Mouse (Mus musculus): ENCODE measurements around the gene Axin2. TPM values are rescaled to one million over a fixed set of nuclear protein-coding genes. Genes with fewer than 3 reads are reported as not detected.
"Not testable (repeated sequence)": the region's sequence is repeated elsewhere in the genome, so short reads cannot be mapped to it uniquely, and the experiment has no call there.

Gene Axin2
- polyA plus RNA-seq (2015; fragmentation: Nextera tagmentation; extraction: Ambion mirVana), result 1.6 TPM in 2 replicates

DNA sequence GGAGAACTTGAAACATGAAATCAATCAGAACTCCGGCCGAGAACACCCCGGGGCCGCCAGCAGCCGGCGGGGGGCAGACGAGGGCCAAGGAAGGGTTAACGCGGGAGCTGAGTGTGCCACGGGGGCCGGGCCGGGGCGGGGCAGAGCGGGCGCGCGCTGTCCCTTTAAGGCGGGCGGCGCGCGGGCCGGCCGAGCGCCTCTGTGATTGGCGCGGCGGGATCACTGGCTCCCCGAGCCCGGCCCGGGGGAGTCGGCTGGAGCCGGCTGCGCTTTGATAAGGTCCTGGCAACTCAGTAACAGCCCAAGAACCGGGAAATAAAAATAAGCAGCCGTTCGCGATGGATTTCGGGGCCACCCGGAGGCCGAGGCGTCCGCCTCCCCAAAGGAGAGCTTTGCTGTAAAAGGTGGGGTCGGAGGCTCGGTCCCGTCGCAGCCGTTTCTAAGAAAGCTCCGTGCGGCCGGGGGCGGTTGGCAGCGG is at the start of gene Axin2:
Gene Axin2, plus strand, starts transcription at position 192 of the 478 bp plus-strand sequence.
- H3K4me1 ChIP-seq (ENCODE audit: control insufficient read depth, insufficient read depth, low read length), result peaks cover 25% of the 10 kb centered on the region
- H3K9ac ChIP-seq (ENCODE audit: low read length), result peak within 1 kb of the TSS; percentile 91
- peak; percentile 94 for ATAC-seq (replicated peaks; ENCODE audit: extremely low read depth, insufficient read depth, low FRiP score)
- H3K27ac ChIP-seq (ENCODE audit: low read length), result peak within 1 kb of the TSS; percentile 99
- H3K36me3 ChIP-seq (ENCODE audit: control insufficient read depth, insufficient read depth), result no peaks in the 10 kb centered on the region
- H3K27me3 ChIP-seq (ENCODE audit: control insufficient read depth, insufficient read depth, low read length), result peaks cover 17% of the 10 kb centered on the region
- H3K9me3 ChIP-seq (replicated peaks; ENCODE audit: control insufficient read depth, low read length), result 0 out of 2 replicates have a peak, but pooled peaks cover 3% of the 10 kb centered on the region
- WGBS, result under 1% methylated on average over 53 of the region's 53 CpGs
- peak within 1 kb of the TSS; percentile 93 for H3K4me3 ChIP-seq (ENCODE audit: low read length)
- peak within 1 kb of the TSS; percentile 97 for H3K4me2 ChIP-seq (ENCODE audit: low read depth, low read length)

DNA sequence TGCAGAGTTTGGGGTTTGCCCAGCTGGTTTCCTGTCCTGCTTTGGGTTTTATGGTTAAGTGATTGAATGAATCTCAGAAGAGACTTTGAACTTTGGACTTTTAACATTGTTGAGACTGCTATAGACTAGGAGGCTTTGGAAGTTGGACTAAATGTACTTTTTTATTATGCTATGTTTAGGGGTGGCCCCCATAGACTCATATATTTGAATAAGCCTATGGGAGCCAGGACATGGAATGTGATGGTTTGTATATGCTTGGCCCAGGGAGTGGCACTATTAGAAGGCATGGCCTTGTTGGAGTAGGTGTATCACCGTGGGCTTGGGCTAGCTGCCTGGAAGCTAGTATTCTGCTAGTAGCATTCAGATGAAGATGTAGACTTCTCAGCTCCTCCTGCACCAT is 48.9 kb upstream of the Axin2 start:
- H3K27ac ChIP-seq (ENCODE audit: low read length); H3K4me2 ChIP-seq (ENCODE audit: low read depth, low read length); H3K9ac ChIP-seq (ENCODE audit: low read length); H3K27me3 ChIP-seq (ENCODE audit: control insufficient read depth, insufficient read depth, low read length); H3K4me1 ChIP-seq (ENCODE audit: control insufficient read depth, insufficient read depth, low read length); H3K9me3 ChIP-seq (replicated peaks; ENCODE audit: control insufficient read depth, low read length); H3K36me3 ChIP-seq (ENCODE audit: control insufficient read depth, insufficient read depth); ATAC-seq (replicated peaks; ENCODE audit: extremely low read depth, insufficient read depth, low FRiP score); H3K4me3 ChIP-seq (ENCODE audit: low read length): not testable (repeated sequence)
- 79% methylated on average over 1 of the region's 1 CpGs for WGBS

DNA sequence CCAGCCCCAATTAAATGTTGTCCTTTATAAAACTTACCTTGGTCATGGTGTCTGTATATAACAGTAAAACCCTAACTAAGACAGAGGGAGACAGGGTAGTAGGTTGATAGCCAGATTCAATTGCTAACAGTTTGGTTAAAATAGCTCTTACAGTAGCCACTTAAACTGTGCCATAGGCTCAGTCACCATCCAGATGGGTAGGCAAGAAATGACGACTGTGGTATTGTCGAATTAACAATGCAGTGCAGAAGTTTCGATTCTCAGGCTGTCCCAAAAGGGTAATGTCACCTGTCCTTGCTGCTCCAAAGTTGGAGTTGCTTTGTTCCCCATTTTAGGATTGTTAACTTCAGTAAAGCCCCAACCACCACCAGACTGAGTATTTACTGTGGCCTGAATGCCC is 48.4 kb upstream of the Axin2 start:
- H3K27ac ChIP-seq (ENCODE audit: low read length), result no peak overlapping the region
- no peaks in the 10 kb centered on the region for H3K36me3 ChIP-seq (ENCODE audit: control insufficient read depth, insufficient read depth)
- no peaks in the 10 kb centered on the region for H3K9me3 ChIP-seq (replicated peaks; ENCODE audit: control insufficient read depth, low read length)
- no peaks in the 10 kb centered on the region for H3K27me3 ChIP-seq (ENCODE audit: control insufficient read depth, insufficient read depth, low read length)
- no peak overlapping the region for H3K4me3 ChIP-seq (ENCODE audit: low read length)
- no peaks in the 10 kb centered on the region for H3K4me1 ChIP-seq (ENCODE audit: control insufficient read depth, insufficient read depth, low read length)
- no peak overlapping the region for H3K9ac ChIP-seq (ENCODE audit: low read length)
- ATAC-seq (replicated peaks; ENCODE audit: extremely low read depth, insufficient read depth, low FRiP score), result no peak
- 85% methylated on average over 3 of the region's 3 CpGs for WGBS
- no peak overlapping the region for H3K4me2 ChIP-seq (ENCODE audit: low read depth, low read length)

DNA sequence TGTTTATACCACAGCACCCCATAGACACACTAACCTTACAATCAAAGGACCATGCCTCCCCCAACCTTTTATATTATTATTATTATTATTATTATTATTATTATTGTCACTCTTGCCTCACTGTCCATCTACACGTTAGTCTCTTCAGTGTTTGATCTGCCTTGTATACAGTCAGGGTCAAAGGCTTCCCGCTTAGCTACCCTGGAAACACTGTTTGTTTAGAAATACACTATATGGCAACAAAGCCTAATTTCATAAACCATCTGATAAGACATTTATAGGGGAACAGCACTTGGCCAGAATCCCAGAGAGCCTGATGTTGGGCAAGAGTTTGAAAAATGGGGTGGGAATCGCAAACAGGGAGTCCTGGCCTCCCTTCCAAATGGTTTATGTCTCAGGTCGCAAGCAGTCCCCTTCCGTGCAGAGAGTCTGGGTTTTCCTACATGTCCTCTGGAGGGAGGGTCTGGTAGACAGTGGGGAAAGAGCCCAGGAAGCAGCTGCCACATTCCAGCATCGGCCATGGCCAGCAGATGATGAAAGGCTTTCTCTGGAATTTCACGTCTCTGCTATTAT is 43.4 kb upstream of the Axin2 start:
- Histone ChIP-seq H3K36me3 (ENCODE audit: control insufficient read depth, insufficient read depth) (no peaks in the 10 kb centered on the region), H3K4me1 (ENCODE audit: control insufficient read depth, insufficient read depth, low read length) (no peaks in the 10 kb centered on the region), H3K27me3 (ENCODE audit: control insufficient read depth, insufficient read depth, low read length) (no peaks in the 10 kb centered on the region), H3K9me3 (replicated peaks; ENCODE audit: control insufficient read depth, low read length) (no peaks in the 10 kb centered on the region), H3K27ac (ENCODE audit: low read length) (no peak overlapping the region), H3K4me2 (ENCODE audit: low read depth, low read length) (no peak overlapping the region), H3K9ac (ENCODE audit: low read length) (no peak overlapping the region), H3K4me3 (ENCODE audit: low read length) (no peak overlapping the region)
- ATAC-seq (replicated peaks; ENCODE audit: extremely low read depth, insufficient read depth, low FRiP score), result no peak
- 67% methylated on average over 7 of the region's 7 CpGs for WGBS

DNA sequence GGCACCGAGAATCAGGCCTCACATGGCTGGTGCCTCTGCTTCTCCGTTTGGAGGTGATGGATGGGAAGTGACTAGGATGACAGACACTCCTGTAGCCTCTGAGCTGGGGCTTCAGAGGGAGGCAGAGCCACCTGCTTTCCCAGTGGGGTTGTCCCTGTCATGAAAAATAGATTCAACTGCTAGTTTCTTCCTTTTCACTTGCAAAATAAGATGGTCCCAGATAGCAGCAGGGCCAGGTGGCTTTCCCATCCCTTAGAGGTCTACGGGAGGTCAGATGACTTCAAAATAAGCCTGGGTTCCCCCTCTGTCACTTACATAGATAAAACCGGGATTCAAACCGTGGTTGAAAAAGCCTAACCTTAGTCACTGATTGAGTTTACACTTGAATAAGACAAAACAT is 42.6 kb upstream of the Axin2 start:
- H3K9ac ChIP-seq (ENCODE audit: low read length), result no peak overlapping the region
- no peak overlapping the region for H3K27ac ChIP-seq (ENCODE audit: low read length)
- no peaks in the 10 kb centered on the region for H3K36me3 ChIP-seq (ENCODE audit: control insufficient read depth, insufficient read depth)
- no peaks in the 10 kb centered on the region for H3K4me1 ChIP-seq (ENCODE audit: control insufficient read depth, insufficient read depth, low read length)
- no peaks in the 10 kb centered on the region for H3K9me3 ChIP-seq (replicated peaks; ENCODE audit: control insufficient read depth, low read length)
- H3K4me2 ChIP-seq (ENCODE audit: low read depth, low read length), result no peak overlapping the region
- no peaks in the 10 kb centered on the region for H3K27me3 ChIP-seq (ENCODE audit: control insufficient read depth, insufficient read depth, low read length)
- ATAC-seq (replicated peaks; ENCODE audit: extremely low read depth, insufficient read depth, low FRiP score), result no peak
- 62% methylated on average over 5 of the region's 5 CpGs for WGBS
- no peak overlapping the region for H3K4me3 ChIP-seq (ENCODE audit: low read length)

DNA sequence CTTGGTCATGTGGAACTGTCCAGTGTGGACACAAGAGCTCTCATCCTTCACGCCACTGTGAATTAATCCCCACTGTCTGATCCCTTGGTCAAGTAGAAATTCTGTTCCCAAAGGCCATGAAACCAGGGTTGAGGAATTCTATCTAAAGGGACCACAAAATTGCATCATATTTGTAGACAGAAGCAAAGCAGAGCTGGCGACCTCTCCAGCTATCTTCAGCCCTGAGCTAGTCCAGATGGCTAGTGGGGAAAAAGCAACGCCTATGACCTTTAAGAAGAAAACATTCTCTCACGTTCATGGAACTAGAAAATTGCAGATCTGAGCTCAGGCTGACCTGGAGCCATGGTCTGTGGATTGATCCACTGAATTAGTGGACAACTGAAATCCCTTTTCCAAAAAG is 39.6 kb upstream of the Axin2 start:
- H3K4me2 ChIP-seq (ENCODE audit: low read depth, low read length), result no peak overlapping the region
- H3K9ac ChIP-seq (ENCODE audit: low read length), result no peak overlapping the region
- H3K4me1 ChIP-seq (ENCODE audit: control insufficient read depth, insufficient read depth, low read length), result no peaks in the 10 kb centered on the region
- H3K9me3 ChIP-seq (replicated peaks; ENCODE audit: control insufficient read depth, low read length), result no peaks in the 10 kb centered on the region
- H3K27ac ChIP-seq (ENCODE audit: low read length), result no peak overlapping the region
- H3K4me3 ChIP-seq (ENCODE audit: low read length), result no peak overlapping the region
- no peaks in the 10 kb centered on the region for H3K36me3 ChIP-seq (ENCODE audit: control insufficient read depth, insufficient read depth)
- H3K27me3 ChIP-seq (ENCODE audit: control insufficient read depth, insufficient read depth, low read length), result no peaks in the 10 kb centered on the region
- WGBS, result 64% methylated on average over 4 of the region's 4 CpGs
- ATAC-seq (replicated peaks; ENCODE audit: extremely low read depth, insufficient read depth, low FRiP score), result no peak

DNA sequence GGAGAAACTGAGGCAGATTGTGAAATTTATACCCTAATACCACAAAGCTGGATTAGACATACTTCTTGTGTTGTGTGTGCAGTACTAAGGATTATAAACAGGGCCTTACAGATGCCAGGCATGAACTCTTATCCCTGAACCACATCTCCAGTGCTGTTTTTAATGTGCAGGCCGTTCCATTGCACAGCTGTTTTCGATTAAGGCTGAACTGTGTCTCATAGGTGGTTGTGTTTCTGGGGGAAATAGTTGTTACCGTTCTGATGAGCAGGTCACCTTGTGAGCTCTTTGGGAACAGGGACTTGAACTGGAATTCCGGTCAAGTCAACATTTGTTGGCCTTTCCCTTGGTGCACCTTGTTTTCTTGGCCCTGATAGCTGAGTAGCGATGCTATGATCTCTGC is 38.5 kb upstream of the Axin2 start:
- Histone ChIP-seq H3K9ac (ENCODE audit: low read length) (no peak overlapping the region), H3K27ac (ENCODE audit: low read length) (no peak overlapping the region), H3K4me2 (ENCODE audit: low read depth, low read length) (no peak overlapping the region), H3K9me3 (replicated peaks; ENCODE audit: control insufficient read depth, low read length) (no peaks in the 10 kb centered on the region), H3K36me3 (ENCODE audit: control insufficient read depth, insufficient read depth) (no peaks in the 10 kb centered on the region), H3K27me3 (ENCODE audit: control insufficient read depth, insufficient read depth, low read length) (no peaks in the 10 kb centered on the region), H3K4me1 (ENCODE audit: control insufficient read depth, insufficient read depth, low read length) (no peaks in the 10 kb centered on the region), H3K4me3 (ENCODE audit: low read length) (no peak overlapping the region)
- ATAC-seq (replicated peaks; ENCODE audit: extremely low read depth, insufficient read depth, low FRiP score), result no peak
- WGBS, result 76% methylated on average over 5 of the region's 5 CpGs

DNA sequence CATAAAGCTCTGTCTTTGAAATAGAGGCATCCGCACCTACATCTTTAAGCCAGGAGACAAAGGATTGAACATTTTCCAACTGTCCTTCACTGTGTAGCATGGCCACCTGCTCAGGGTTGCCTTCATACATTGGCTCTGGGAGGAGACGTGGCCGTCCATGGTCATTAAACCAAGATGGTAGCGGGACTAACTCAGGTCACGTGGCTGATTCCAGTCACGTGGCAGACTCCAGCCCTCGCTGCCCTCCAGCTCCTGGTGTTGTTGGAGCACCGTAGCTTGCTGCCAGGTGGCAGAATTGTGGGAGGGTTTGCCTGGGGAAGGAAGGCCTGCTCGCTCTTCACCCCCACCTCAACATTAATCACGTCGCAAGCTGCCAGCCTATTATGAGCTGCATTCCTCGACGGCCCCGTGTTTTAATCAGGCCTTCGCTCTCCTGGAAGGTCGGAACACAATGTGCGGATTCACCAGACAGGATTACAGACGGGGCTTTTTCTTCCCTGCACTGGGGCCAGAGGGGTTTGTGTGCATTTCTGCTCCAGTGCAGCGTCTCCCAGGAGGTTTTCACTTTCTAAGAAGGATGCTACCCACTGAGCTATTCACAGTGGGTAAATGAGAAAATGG is 34.8 kb upstream of the Axin2 start:
- Histone ChIP-seq H3K4me3 (ENCODE audit: low read length) (no peak overlapping the region), H3K4me2 (ENCODE audit: low read depth, low read length) (no peak overlapping the region), H3K9ac (ENCODE audit: low read length) (no peak overlapping the region), H3K27me3 (ENCODE audit: control insufficient read depth, insufficient read depth, low read length) (no peaks in the 10 kb centered on the region), H3K4me1 (ENCODE audit: control insufficient read depth, insufficient read depth, low read length) (no peaks in the 10 kb centered on the region), H3K27ac (ENCODE audit: low read length) (no peak overlapping the region), H3K36me3 (ENCODE audit: control insufficient read depth, insufficient read depth) (no peaks in the 10 kb centered on the region), H3K9me3 (replicated peaks; ENCODE audit: control insufficient read depth, low read length) (no peaks in the 10 kb centered on the region)
- no peak for ATAC-seq (replicated peaks; ENCODE audit: extremely low read depth, insufficient read depth, low FRiP score)
- WGBS, result 68% methylated on average over 19 of the region's 19 CpGs

DNA sequence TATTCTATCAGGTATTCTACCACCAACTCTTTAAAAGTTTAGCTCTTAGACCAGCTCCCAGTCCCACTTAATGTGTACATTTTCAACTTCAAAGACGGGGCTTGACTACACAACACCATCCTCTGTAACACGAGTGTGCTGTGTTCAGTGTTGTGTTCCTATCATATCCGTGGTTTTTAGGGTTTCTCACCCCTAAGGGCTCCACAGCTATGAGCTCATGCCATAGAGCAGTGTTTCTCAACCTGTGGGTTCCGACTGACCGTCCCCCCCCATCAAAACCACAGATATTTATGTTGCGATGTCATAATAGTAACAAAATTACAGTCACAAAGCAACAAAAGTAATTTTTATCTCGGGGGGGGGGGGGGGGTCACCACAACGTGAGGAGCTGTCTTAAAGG is 34.1 kb upstream of the Axin2 start:
- no peak overlapping the region for H3K4me3 ChIP-seq (ENCODE audit: low read length)
- no peaks in the 10 kb centered on the region for H3K9me3 ChIP-seq (replicated peaks; ENCODE audit: control insufficient read depth, low read length)
- no peak overlapping the region for H3K9ac ChIP-seq (ENCODE audit: low read length)
- H3K4me1 ChIP-seq (ENCODE audit: control insufficient read depth, insufficient read depth, low read length), result no peaks in the 10 kb centered on the region
- no peak overlapping the region for H3K4me2 ChIP-seq (ENCODE audit: low read depth, low read length)
- H3K27ac ChIP-seq (ENCODE audit: low read length), result no peak overlapping the region
- no peak for ATAC-seq (replicated peaks; ENCODE audit: extremely low read depth, insufficient read depth, low FRiP score)
- WGBS, result 74% methylated on average over 8 of the region's 8 CpGs
- H3K36me3 ChIP-seq (ENCODE audit: control insufficient read depth, insufficient read depth), result no peaks in the 10 kb centered on the region
- no peaks in the 10 kb centered on the region for H3K27me3 ChIP-seq (ENCODE audit: control insufficient read depth, insufficient read depth, low read length)

All from heart, embryonic 16.5 days (tissue).